Mouse (Mus musculus) forebrain, embryonic 16.5 days (tissue): ENCODE measurements at regions not wholly inside any gene's neighbourhood (a gene's known extent, or its start where the extent isn't known, plus 50 kb on each side); places are given as distances from the start of the nearest gene placed in this dataset.

ENCODE experiments used
- ATAC-seq: fragments of 200-750 bp; cut with Nextera tagmentation; 2 replicates; pipeline ENCODE4 v1.8.0; 2017; ENCODE audit warnings: mild to moderate bottlenecking, moderate library complexity
- H3K27ac ChIP-seq: fragments of 300-500 bp; sonication (generic); 2 replicates; pipeline ENCODE4 v1.5.1; 2014; ENCODE audit warnings: low read length, control low read depth
- H3K27me3 ChIP-seq: fragments of 300-500 bp; sonication (generic); replicated peaks from 2 replicates; pipeline ENCODE4 v1.6.1; 2014; ENCODE audit warnings: low read length; ENCODE audit not compliant: control insufficient read depth, insufficient read depth
- H3K36me3 ChIP-seq: fragments of 300-500 bp; sonication (generic); 2 replicates; pipeline ENCODE4 v1.6.1; 2014; ENCODE audit not compliant: control insufficient read depth, insufficient read depth
- H3K4me1 ChIP-seq: fragments of 300-500 bp; sonication (generic); replicated peaks from 2 replicates; pipeline ENCODE4 v1.6.1; 2014; ENCODE audit warnings: low read length; ENCODE audit not compliant: control insufficient read depth, insufficient read depth
- H3K4me2 ChIP-seq: fragments of 300-500 bp; sonication (generic); 2 replicates; pipeline ENCODE4 v1.6.1; 2014; ENCODE audit warnings: mild to moderate bottlenecking, low read length, control low read depth
- H3K4me3 ChIP-seq: fragments of 300-500 bp; sonication (generic); replicated peaks from 2 replicates; pipeline ENCODE4 v1.5.1; 2014; ENCODE audit warnings: mild to moderate bottlenecking, low read length, control low read depth
- H3K9ac ChIP-seq: fragments of 300-500 bp; sonication (generic); replicated peaks from 2 replicates; pipeline ENCODE4 v1.6.1; 2014; ENCODE audit warnings: low read depth, low read length, control low read depth
- H3K9me3 ChIP-seq: fragments of 300-500 bp; sonication (generic); 2 replicates; pipeline ENCODE4 v1.6.1; 2016; ENCODE audit warnings: low read length; ENCODE audit not compliant: control insufficient read depth
- WGBS: fragments of 180-500 bp; shearing (Covaris S2); extraction: QIAGEN DNeasy Blood & Tissue Kit; methylation state at CpG from one replicate; pipeline ENCODE4 v1.1.7; 2014; 5-methylcytosine and 5-hydroxymethylcytosine counted together

DNA sequence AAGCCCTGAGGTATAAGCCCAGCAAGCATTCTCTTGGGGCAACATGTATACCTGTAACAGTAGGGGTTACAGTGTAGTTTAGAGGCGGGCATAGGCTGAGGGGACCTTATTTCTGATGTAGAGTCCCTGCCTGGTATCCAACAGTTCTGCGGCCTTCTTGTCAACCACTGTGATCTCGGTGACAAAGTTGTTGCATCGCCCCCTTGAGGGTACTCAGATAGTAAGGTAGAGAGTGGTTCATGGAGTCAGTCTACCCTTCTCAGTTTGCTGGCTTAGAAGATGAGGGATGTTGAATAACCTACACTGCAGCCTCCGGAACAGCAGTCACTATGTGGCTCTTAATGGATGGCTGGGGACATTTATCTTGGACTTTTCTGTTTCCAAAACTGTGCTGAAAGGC is 1168.3 kb upstream of the A1bg start:
- Histone ChIP-seq H3K27me3 (no peaks in the 10 kb centered on the region), H3K4me3 (no peak overlapping the region), H3K27ac (no peak overlapping the region), H3K36me3 (no peaks in the 10 kb centered on the region), H3K4me2 (no peak overlapping the region), H3K9me3 (no peaks in the 10 kb centered on the region), H3K4me1 (0 out of 2 replicates have a peak, but pooled peaks cover 3% of the 10 kb centered on the region), H3K9ac (no peak overlapping the region)
- no peak for ATAC-seq
- 93% methylated on average over 5 of the region's 5 CpGs for WGBS

DNA sequence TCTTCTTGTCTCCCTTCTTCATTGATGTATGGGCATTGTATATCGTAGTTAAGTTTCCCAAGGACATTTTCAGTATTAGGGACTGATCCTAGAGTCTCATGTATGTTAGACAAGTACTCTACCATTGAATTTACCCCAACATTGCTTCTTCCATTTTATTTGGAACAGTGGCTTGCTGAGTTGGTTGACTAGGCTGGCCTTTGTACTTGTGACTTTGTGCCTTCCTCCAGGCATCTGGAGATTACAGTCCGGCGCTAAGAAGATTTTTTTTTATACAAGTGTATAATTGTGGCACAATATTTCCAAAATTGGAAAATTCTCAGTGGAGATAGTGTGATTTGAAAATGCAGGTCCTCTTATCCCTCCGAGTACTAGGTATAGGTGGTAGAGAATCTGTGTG is 1165.5 kb upstream of the A1bg start:
- no peak for ATAC-seq
- H3K27me3 ChIP-seq, result no peaks in the 10 kb centered on the region
- 92% methylated on average over 4 of the region's 4 CpGs for WGBS
- H3K9ac ChIP-seq, result no peak overlapping the region
- no peak overlapping the region for H3K27ac ChIP-seq
- H3K4me3 ChIP-seq, result no peak overlapping the region
- 0 out of 2 replicates have a peak, but pooled peaks cover 3% of the 10 kb centered on the region for H3K4me1 ChIP-seq
- no peaks in the 10 kb centered on the region for H3K36me3 ChIP-seq
- H3K9me3 ChIP-seq, result no peaks in the 10 kb centered on the region
- no peak overlapping the region for H3K4me2 ChIP-seq

DNA sequence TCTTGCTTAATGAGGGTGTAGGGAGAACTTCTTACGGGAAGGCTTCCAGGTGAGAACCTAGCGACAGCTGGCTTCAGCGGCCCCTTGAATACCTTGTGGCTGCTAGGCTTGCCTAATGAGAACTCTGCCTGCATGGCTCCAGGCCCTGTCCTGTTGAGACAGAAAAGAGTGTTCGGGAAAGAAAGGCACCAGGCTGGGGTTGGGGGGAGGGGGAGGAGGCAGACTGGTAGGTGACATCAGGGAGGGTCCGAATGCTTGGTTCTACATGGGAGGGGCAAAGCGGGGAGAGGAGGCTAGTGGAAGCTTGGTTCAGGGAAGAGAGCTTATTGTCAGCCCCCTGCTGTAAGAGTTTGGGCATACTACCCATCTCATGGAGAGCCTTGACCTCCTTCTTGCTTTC is 1164.9 kb upstream of the A1bg start:
- Histone ChIP-seq H3K27me3 (no peaks in the 10 kb centered on the region), H3K4me1 (0 out of 2 replicates have a peak, but pooled peaks cover 1% of the 10 kb centered on the region), H3K9ac (no peak overlapping the region), H3K4me2 (no peak overlapping the region), H3K27ac (no peak overlapping the region), H3K4me3 (no peak overlapping the region), H3K9me3 (no peaks in the 10 kb centered on the region), H3K36me3 (no peaks in the 10 kb centered on the region)
- ATAC-seq, result no peak
- WGBS, result 58% methylated on average over 6 of the region's 6 CpGs

DNA sequence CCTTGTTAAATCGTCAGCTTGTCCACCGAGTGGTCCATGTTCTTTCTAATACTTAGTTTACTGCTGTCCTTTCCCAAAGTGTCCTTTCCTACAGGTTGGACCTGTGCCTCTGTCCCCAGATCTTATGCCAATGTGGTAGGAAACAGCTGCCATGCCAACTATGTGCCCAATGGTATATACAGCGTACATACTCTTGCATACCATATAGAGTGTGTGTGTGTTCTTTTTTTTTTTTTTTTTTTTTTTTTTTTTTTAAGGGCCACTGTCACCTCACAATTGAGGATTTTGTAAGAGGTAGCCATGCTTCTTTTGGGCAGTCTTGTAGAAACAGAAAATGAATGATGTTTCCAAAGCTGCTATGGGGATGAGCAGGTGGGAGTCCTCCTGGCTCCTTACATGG is 1163.2 kb upstream of the A1bg start:
- H3K4me2 ChIP-seq, result no peak overlapping the region
- no peaks in the 10 kb centered on the region for H3K9me3 ChIP-seq
- ATAC-seq, result no peak
- H3K9ac ChIP-seq, result no peak overlapping the region
- no peaks in the 10 kb centered on the region for H3K4me1 ChIP-seq
- no peaks in the 10 kb centered on the region for H3K36me3 ChIP-seq
- H3K27ac ChIP-seq, result no peak overlapping the region
- WGBS, result 83% methylated on average over 3 of the region's 3 CpGs
- no peak overlapping the region for H3K4me3 ChIP-seq
- H3K27me3 ChIP-seq, result no peaks in the 10 kb centered on the region

DNA sequence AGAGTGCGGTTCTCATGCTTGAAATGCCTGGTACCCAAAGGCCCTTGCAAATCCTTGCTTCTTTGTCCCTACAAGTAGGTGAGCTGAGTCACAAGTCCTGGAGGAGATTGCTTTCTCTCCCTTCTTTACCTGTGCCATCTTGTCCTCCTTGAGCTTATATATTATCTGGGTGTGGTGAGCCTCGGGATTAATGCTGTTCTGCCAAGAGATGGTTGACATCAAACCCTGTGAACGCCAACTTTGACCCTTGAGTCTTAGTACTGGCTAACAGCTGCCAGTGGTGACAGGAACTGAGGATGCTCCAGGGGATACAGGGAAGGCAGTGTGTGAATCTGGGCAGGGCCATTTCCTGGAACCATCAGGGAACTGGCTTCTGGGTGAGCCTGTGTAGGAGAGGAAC is 1160.5 kb upstream of the A1bg start:
- 88% methylated on average over 3 of the region's 3 CpGs for WGBS
- H3K9ac ChIP-seq, result no peak overlapping the region
- H3K4me3 ChIP-seq, result no peak overlapping the region
- H3K27me3 ChIP-seq, result no peaks in the 10 kb centered on the region
- no peak for ATAC-seq
- H3K27ac ChIP-seq, result no peak overlapping the region
- H3K9me3 ChIP-seq, result no peaks in the 10 kb centered on the region
- H3K4me2 ChIP-seq, result no peak overlapping the region
- H3K36me3 ChIP-seq, result no peaks in the 10 kb centered on the region
- H3K4me1 ChIP-seq, result 0 out of 2 replicates have a peak, but pooled peaks cover 5% of the 10 kb centered on the region

DNA sequence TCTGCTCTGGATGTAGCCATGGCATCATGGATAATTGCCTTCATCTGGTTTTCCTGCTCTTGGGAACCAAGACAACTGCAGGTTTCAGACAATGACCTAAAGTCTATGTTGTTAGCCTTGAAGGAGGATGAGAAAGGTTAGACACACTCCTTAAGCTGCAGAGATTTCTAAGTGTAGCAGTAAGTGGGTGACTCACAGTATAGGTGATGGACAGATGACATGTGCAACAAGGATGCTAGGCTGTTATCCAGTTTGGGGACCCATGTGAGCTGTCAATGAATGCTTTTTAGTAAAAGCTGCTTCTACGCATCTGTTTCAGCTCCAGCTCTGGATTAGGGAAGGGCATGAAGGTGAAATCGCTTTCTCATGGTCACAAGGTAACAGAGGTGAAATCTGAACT is 1159.7 kb upstream of the A1bg start:
- Histone ChIP-seq H3K4me2 (no peak overlapping the region), H3K27ac (no peak overlapping the region), H3K27me3 (no peaks in the 10 kb centered on the region), H3K9me3 (no peaks in the 10 kb centered on the region), H3K9ac (no peak overlapping the region), H3K4me3 (no peak overlapping the region), H3K36me3 (no peaks in the 10 kb centered on the region), H3K4me1 (0 out of 2 replicates have a peak, but pooled peaks cover 5% of the 10 kb centered on the region)
- 92% methylated on average over 2 of the region's 2 CpGs for WGBS
- ATAC-seq, result no peak

DNA sequence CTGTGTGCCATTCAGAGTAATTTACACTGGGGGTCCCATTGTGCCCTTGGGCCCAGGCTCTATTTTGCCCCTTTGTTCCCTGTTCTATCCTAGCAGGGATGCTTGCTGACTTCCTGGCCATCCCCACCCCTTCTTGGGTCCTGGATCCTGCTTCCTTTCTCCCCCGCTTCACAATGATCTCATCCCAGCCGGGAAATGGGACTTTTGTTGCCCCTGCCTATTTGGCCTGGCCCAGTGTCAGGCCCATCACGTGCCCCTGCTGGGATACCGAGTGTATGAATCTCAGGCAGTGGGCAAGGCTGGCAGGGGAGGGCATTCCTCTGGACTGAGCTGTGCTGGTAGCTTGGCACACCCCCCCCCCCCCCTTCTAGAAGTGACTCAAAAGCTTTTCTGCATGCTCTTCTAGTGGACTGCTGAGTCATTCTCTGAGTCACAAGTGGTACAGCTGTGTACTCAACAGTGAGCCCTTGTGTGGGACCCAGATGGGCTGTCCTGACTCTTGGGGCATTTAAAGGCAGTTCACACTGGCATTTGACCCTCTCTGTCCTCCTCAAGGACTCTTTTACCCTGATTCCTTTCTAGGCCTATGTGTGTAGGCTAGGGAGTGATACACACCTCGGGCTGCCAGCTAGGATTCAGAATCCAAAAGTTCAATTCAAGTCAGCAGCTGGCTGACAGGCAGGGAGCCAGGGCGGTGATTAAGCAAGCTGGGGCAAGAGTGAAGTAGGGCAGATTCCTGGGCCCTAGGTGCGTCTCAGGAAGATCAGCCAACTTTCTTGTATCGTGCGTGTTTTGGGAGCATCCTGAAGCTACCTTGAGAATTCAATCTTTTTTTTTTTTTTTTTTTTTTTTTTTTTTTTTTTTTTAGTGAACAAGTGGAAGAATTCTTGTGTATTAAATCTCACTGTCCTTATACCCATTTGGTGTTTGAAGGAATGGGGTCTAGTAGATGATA is 1156.6 kb upstream of the A1bg start:
- H3K4me3 ChIP-seq, result no peak overlapping the region
- peak; percentile 71 for ATAC-seq
- 60% methylated on average over 9 of the region's 9 CpGs for WGBS
- H3K9me3 ChIP-seq, result no peaks in the 10 kb centered on the region
- H3K36me3 ChIP-seq, result no peaks in the 10 kb centered on the region
- no peaks in the 10 kb centered on the region for H3K27me3 ChIP-seq
- H3K4me2 ChIP-seq, result no peak overlapping the region
- 0 out of 2 replicates have a peak, but pooled peaks cover 5% of the 10 kb centered on the region for H3K4me1 ChIP-seq
- no peak overlapping the region for H3K9ac ChIP-seq
- no peak overlapping the region for H3K27ac ChIP-seq

DNA sequence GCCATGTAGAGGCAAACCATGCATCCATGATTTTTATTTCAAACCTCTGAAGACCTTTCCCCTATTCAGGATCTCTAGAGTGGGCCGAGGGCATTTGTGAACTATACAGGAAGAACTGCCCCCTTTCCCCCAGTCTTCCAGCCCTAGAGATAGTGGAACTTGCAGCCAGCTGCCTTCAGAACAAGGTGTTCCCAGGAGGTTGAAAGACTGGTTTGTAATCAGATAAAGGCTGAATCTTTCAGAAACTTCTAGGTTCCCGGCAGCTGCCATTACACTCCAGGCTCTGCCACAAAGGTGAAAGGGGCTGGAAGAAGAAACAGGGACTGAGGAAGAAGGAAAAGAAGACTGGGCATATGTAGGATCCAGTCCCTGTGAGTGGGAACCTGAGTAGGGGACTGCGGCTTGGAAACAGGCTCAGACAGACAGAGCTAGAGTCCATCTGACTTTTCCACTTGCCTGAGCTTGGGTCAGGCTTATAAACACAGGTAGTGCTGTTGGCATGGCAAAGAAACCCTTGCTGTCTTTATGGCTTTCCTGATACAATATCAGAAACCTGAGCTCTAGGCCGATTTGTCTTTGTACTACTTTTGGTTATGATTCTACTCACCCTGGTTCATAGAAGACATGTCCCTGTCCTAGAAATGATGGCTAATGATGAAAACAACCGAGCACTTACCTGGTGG is 1153.9 kb upstream of the A1bg start:
- no peak overlapping the region for H3K27ac ChIP-seq
- 88% methylated on average over 5 of the region's 5 CpGs for WGBS

DNA sequence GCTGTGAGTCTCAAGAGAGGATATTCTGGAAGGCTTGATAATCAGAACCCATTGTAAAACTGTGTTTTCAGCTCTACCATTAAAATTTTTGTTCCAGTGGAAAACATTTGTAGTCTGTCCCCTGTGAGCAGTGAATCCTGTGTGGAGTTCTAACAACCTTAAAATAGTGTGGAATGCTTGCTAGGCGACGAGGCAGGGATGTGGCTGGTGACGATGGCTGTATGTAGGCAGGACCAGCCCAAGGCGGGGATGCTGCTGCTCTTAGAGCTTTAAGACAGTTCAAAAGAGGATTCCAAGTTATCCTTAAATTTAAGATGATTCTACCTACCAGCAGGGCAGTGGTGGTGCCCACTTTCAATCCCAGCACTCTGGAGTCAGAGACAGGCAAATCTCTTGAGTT is 1151.9 kb upstream of the A1bg start:
- Histone ChIP-seq H3K9ac (no peak overlapping the region), H3K4me2 (no peak overlapping the region), H3K4me1 (0 out of 2 replicates have a peak, but pooled peaks cover 5% of the 10 kb centered on the region), H3K27me3 (no peaks in the 10 kb centered on the region), H3K36me3 (no peaks in the 10 kb centered on the region), H3K4me3 (no peak overlapping the region), H3K9me3 (no peaks in the 10 kb centered on the region), H3K27ac (no peak overlapping the region)
- 94% methylated on average over 4 of the region's 4 CpGs for WGBS
- ATAC-seq, result no peak

More for the DNA sequence above, 1153.9 kb upstream of the A1bg start:
- Histone ChIP-seq H3K36me3 (no peaks in the 10 kb centered on the region), H3K4me3 (no peak overlapping the region), H3K27me3 (no peaks in the 10 kb centered on the region), H3K4me1 (0 out of 2 replicates have a peak, but pooled peaks cover 5% of the 10 kb centered on the region), H3K9ac (no peak overlapping the region), H3K9me3 (no peaks in the 10 kb centered on the region), H3K4me2 (no peak overlapping the region)
- no peak for ATAC-seq
